ENCODE assay signal across 22 mouse cellular contexts in the genomic region with DNA sequence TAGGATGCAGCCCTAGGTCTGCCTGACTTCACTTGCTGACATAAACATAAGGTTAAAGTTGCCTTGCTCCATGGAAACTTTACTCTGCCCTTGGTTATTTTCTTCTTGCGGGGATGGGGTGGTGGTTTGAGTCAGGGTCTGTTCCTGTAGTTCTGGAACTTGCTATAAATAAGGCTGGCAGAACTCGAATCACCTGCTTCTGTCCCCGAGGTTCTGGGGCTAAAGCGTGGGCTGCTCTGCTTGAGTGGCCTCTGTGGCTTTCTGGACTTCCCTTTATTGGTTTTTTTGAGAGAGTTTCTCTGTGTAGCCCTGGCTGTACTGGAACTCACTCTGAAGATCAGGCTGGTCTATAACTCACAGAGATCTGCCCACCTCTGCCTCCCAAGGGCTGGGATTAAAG. TPM values are rescaled to one million over a fixed set of nuclear protein-coding genes. Genes with fewer than 3 reads are reported as not detected.
DNase-seq lines count a peak whose midpoint lies in the region; ATAC-seq and TF ChIP-seq lines count a peak whose summit lies in the region.
"Had no signal": no experiment of that assay in that cellular context is flagged by ENCODE, and none has a peak within 500 bp of the region (broad histone marks: within the 10 kb centered on the region; RNA-seq: fewer than 3 reads in every experiment).

No protein-coding gene starts in this region.

- no peak for TF ChIP-seq POLR2A in spleen, adult 2 months (IDR thresholded peaks at IDR 0.05; ENCODE audit: low read depth, low read length)
- no peak for TF ChIP-seq POLR2A in bone marrow macrophage, adult 2 months (IDR thresholded peaks at IDR 0.05; ENCODE audit: borderline replicate concordance, low read depth, low read length)

- 0 out of 2 replicates have a peak overlapping the region, but pooled peaks have one; percentile 4 for H3K27ac ChIP-seq in intestine, embryonic 15.5 days
- H3K27ac ChIP-seq in intestine, embryonic 16.5 days (ENCODE audit: low read length), result no peak overlapping the region
- H3K27ac ChIP-seq in spleen, adult 2 months (ENCODE audit: insufficient read depth, low read length), result 0 out of 2 replicates have a peak overlapping the region, but pooled peaks have one; percentile 1
- peak overlapping the region; percentile 27 for H3K27ac ChIP-seq in bone marrow macrophage, adult 2 months (ENCODE audit: insufficient read depth, low read depth, low read length)
- peak overlapping the region; percentile 90 for H3K27ac ChIP-seq in macrophage
- H3K27ac ChIP-seq: embryonic facial prominence, embryonic 12.5 days; heart, embryonic 15.5 days; hindbrain, embryonic 12.5 days; midbrain, embryonic 15.5 days; stomach, postnatal 0 days had no signal

- peaks cover 30% of the 10 kb centered on the region for H3K4me1 ChIP-seq in intestine, embryonic 15.5 days (replicated peaks)
- peaks cover 24% of the 10 kb centered on the region for H3K4me1 ChIP-seq in intestine, embryonic 16.5 days (ENCODE audit: control insufficient read depth, insufficient read depth, low read length)
- H3K4me1 ChIP-seq in spleen, adult 2 months (ENCODE audit: control insufficient read depth, insufficient read depth, insufficient read length), result peaks cover 17% of the 10 kb centered on the region
- peaks cover 20% of the 10 kb centered on the region for H3K4me1 ChIP-seq in bone marrow macrophage, adult 2 months (ENCODE audit: control insufficient read depth, insufficient read depth, low read length)

- no peaks in the 10 kb centered on the region for H3K9me3 ChIP-seq in intestine, embryonic 15.5 days
- H3K9me3 ChIP-seq in intestine, embryonic 16.5 days (ENCODE audit: control insufficient read depth, low read length), result no peaks in the 10 kb centered on the region
- H3K9me3 ChIP-seq: embryonic facial prominence, embryonic 12.5 days; heart, embryonic 15.5 days; hindbrain, embryonic 12.5 days; midbrain, embryonic 15.5 days had no signal

- no peak for ATAC-seq in intestine, embryonic 15.5 days
- no peak for ATAC-seq in intestine, embryonic 16.5 days
- ATAC-seq: forebrain, embryonic 16.5 days; midbrain, embryonic 15.5 days had no signal

- H3K4me3 ChIP-seq in intestine, embryonic 15.5 days (replicated peaks), result no peak overlapping the region
- H3K4me3 ChIP-seq in intestine, embryonic 16.5 days (ENCODE audit: low read length), result no peak overlapping the region
- no peak overlapping the region for H3K4me3 ChIP-seq in spleen, adult 2 months (ENCODE audit: extremely low read depth, insufficient read depth, insufficient read length)
- H3K4me3 ChIP-seq in bone marrow macrophage, adult 2 months (ENCODE audit: insufficient read depth, low read length), result peak overlapping the region; percentile 42
- peak overlapping the region; percentile 94 for H3K4me3 ChIP-seq in macrophage (ENCODE audit: inconsistent target)
- H3K4me3 ChIP-seq: embryonic facial prominence, embryonic 12.5 days; heart, embryonic 15.5 days; hindbrain, embryonic 12.5 days; midbrain, embryonic 15.5 days had no signal

- WGBS in intestine, embryonic 15.5 days, result 81% methylated on average over 4 of the region's 4 CpGs
- 88% methylated on average over 4 of the region's 4 CpGs for WGBS in intestine, embryonic 16.5 days
- 11% methylated on average over 4 of the region's 4 CpGs for WGBS in spleen, adult 2 months
- 5% methylated on average over 4 of the region's 4 CpGs for WGBS in macrophage (ENCODE audit: missing documents)

- TF ChIP-seq CTCF in spleen, adult 2 months (IDR thresholded peaks at IDR 0.05; ENCODE audit: extremely low read depth, insufficient read depth, insufficient read length, insufficient replicate concordance), result no peak
- TF ChIP-seq CTCF in bone marrow macrophage, adult 2 months (IDR thresholded peaks at IDR 0.05; ENCODE audit: low read depth, low read length), result no peak

- H3K36me3 ChIP-seq in intestine, embryonic 15.5 days, result peaks cover 12% of the 10 kb centered on the region
- H3K36me3 ChIP-seq in intestine, embryonic 16.5 days (ENCODE audit: control insufficient read depth, insufficient read depth, low read length), result peaks cover 7% of the 10 kb centered on the region; the same call in 1 of the 2 replicates
- peaks cover 11% of the 10 kb centered on the region for H3K36me3 ChIP-seq in spleen, adult 2 months (ENCODE audit: control insufficient read depth, insufficient read depth, low read length)
- H3K36me3 ChIP-seq in macrophage (ENCODE audit: inconsistent target), result peaks cover 35% of the 10 kb centered on the region

- peak in 1 of 2 experiments; percentile 31 for DNase-seq in spleen, adult 2 months (ENCODE audit: low read depth in 1 of 2, low spot score in 2 of 2)
- DNase-seq in spleen, adult 12 weeks (ENCODE audit: low spot score), result no peak
- DNase-seq in cerebellum, adult 9-10 months, result no peak
- no peak for DNase-seq in adrenal gland, postnatal 36 days
- DNase-seq: cerebellum, adult 11-12 months; retina, postnatal 1 day; thymus, postnatal 14 days had no signal

- H3K4me2 ChIP-seq in intestine, embryonic 15.5 days (replicated peaks), result no peak overlapping the region
- no peak overlapping the region for H3K4me2 ChIP-seq in intestine, embryonic 16.5 days (ENCODE audit: low read depth, low read length)
- H3K4me2 ChIP-seq: embryonic facial prominence, embryonic 12.5 days; heart, embryonic 15.5 days; hindbrain, embryonic 12.5 days; midbrain, embryonic 15.5 days had no signal

- H3K79me2 ChIP-seq in macrophage (ENCODE audit: inconsistent target), result peaks cover 94% of the 10 kb centered on the region

- H3K9ac ChIP-seq in intestine, embryonic 15.5 days, result no peak overlapping the region
- H3K9ac ChIP-seq in intestine, embryonic 16.5 days (ENCODE audit: low read depth, low read length), result no peak overlapping the region
- H3K9ac ChIP-seq: embryonic facial prominence, embryonic 12.5 days; heart, embryonic 15.5 days; hindbrain, embryonic 12.5 days; midbrain, embryonic 15.5 days had no signal

- no peaks in the 10 kb centered on the region for H3K27me3 ChIP-seq in intestine, embryonic 15.5 days (replicated peaks)
- H3K27me3 ChIP-seq in intestine, embryonic 16.5 days (replicated peaks; ENCODE audit: control insufficient read depth, insufficient read depth, low read length), result no peaks in the 10 kb centered on the region
- H3K27me3 ChIP-seq in spleen, adult 2 months (ENCODE audit: control insufficient read depth, insufficient read depth, low read length), result no peaks in the 10 kb centered on the region
- H3K27me3 ChIP-seq: embryonic facial prominence, embryonic 12.5 days; heart, embryonic 15.5 days; hindbrain, embryonic 12.5 days had no signal

RNA-seq across cellular contexts. Expression of a gene that starts 11.8 kb away (rescaled TPM):
- 260 and 272 TPM in 2 replicates for polyA plus RNA-seq in intestine, embryonic 15.5 days (2015; fragmentation: Nextera tagmentation; extraction: Ambion mirVana)
- 241 and 256 TPM in 2 replicates for polyA plus RNA-seq in intestine, embryonic 16.5 days (2015; fragmentation: Nextera tagmentation; extraction: Ambion mirVana)
- polyA plus RNA-seq in spleen, adult 2 months (2012; rRNA removed), result 183 and 235 TPM in 2 replicates
- polyA plus RNA-seq in bone marrow macrophage, adult 2 months (2012; ENCODE audit: insufficient read depth, insufficient read length, missing spikeins), result 840 and 888 TPM in 2 replicates
- 100 to 1,000 TPM in 4 of 26 experiments, 10 to 100 TPM in 22; 43.3 to 129 (median 74.1) TPM for total RNA-seq in macrophage (2018; cell fraction: chromatin; rRNA removed)
- total RNA-seq in macrophage (2018; cell fraction: cytosol; rRNA removed), result 1,000 to 10,000 TPM in 1 of 26 experiments, 100 to 1,000 TPM in 25; 474 to 1,048 (median 650) TPM
- 100 to 1,000 TPM; 108 to 364 (median 196) TPM for total RNA-seq in macrophage (2018; cell fraction: nucleus; rRNA removed)
- 719 to 1,119 TPM (median 1,119 TPM) in 3 replicates for polyA plus RNA-seq in macrophage (2018)
- total RNA-seq in adrenal gland, postnatal 36 days (2021), result 100 to 1,000 TPM; 183 to 188 TPM

RNA-seq across cellular contexts. Expression of a gene that starts 32.8 kb away (rescaled TPM):
- polyA plus RNA-seq in intestine, embryonic 15.5 days (2015; fragmentation: Nextera tagmentation; extraction: Ambion mirVana), result not detected in 2 replicates
- polyA plus RNA-seq in intestine, embryonic 16.5 days (2015; fragmentation: Nextera tagmentation; extraction: Ambion mirVana), result not detected in 2 replicates
- 0.04 and 0.12 TPM in 2 replicates for polyA plus RNA-seq in spleen, adult 2 months (2012; rRNA removed)
- polyA plus RNA-seq in bone marrow macrophage, adult 2 months (2012; ENCODE audit: insufficient read depth, insufficient read length, missing spikeins), result not detected in 2 replicates
- total RNA-seq in macrophage (2018; cell fraction: chromatin; rRNA removed), result not detected
- total RNA-seq in macrophage (2018; cell fraction: cytosol; rRNA removed), result not detected
- under 1 TPM in 1 of 26 experiments, not detected in 25; 0.29 TPM for total RNA-seq in macrophage (2018; cell fraction: nucleus; rRNA removed)
- polyA plus RNA-seq in macrophage (2018), result not detected in 3 replicates
- not detected for total RNA-seq in adrenal gland, postnatal 36 days (2021)
- total RNA-seq: adrenal gland, adult 18-20 months; common myeloid progenitor, adult 5-6 weeks; granulocyte monocyte progenitor cell, adult 5-6 weeks; left cerebral cortex, postnatal 14 days had no signal
- polyA plus RNA-seq: embryonic facial prominence, embryonic 12.5 days; forebrain, embryonic 16.5 days; heart, embryonic 15.5 days; hindbrain, embryonic 12.5 days; midbrain, embryonic 15.5 days; small intestine, adult 2 months; stomach, postnatal 0 days had no signal

RNA-seq across cellular contexts. Expression of a gene that starts 58.9 kb away (rescaled TPM):
- 85.4 and 88.7 TPM in 2 replicates for polyA plus RNA-seq in intestine, embryonic 15.5 days (2015; fragmentation: Nextera tagmentation; extraction: Ambion mirVana)
- polyA plus RNA-seq in intestine, embryonic 16.5 days (2015; fragmentation: Nextera tagmentation; extraction: Ambion mirVana), result 69.4 and 78.5 TPM in 2 replicates
- 13.7 and 19.8 TPM in 2 replicates for polyA plus RNA-seq in spleen, adult 2 months (2012; rRNA removed)
- 1.8 and 2.1 TPM in 2 replicates for polyA plus RNA-seq in bone marrow macrophage, adult 2 months (2012; ENCODE audit: insufficient read depth, insufficient read length, missing spikeins)
- total RNA-seq in macrophage (2018; cell fraction: chromatin; rRNA removed), result 10 to 100 TPM in 2 of 26 experiments, 1 to 10 TPM in 14, under 1 TPM in 5, not detected in 5; 0.31 to 18.3 (median 1.9) TPM
- 10 to 100 TPM in 6 of 26 experiments, 1 to 10 TPM in 20; 1.8 to 14.4 (median 7.5) TPM for total RNA-seq in macrophage (2018; cell fraction: cytosol; rRNA removed)
- 10 to 100 TPM in 4 of 26 experiments, 1 to 10 TPM in 17, under 1 TPM in 3, not detected in 2; 0.48 to 20.8 (median 5.3) TPM for total RNA-seq in macrophage (2018; cell fraction: nucleus; rRNA removed)
- 1.7 to 2.7 TPM (median 2.0 TPM) in 3 replicates for polyA plus RNA-seq in macrophage (2018)
- 1 to 10 TPM; 3.7 to 5.3 TPM for total RNA-seq in adrenal gland, postnatal 36 days (2021)

Comparison
In these comparisons a context has a peak if more than half of its experiments do, and no peak if none do; other contexts are left out.
1. H3K4me3 ChIP-seq: peak in bone marrow macrophage, adult 2 months (single experiment) and macrophage (single experiment); none in intestine, embryonic 15.5 days (single experiment), intestine, embryonic 16.5 days (single experiment) and spleen, adult 2 months (single experiment).